Mouse (Mus musculus): ENCODE data around the gene T2.

GRCm38 (mm10) chr17:8369171-8369570 lies 13.4 kb downstream of the T2 start:
- TF ChIP-seq CTCF (IDR thresholded peaks at IDR 0.05; ENCODE audit: extremely low read depth, insufficient read length, insufficient replicate concordance, low read depth, low read length) (no peak), POLR2A (IDR thresholded peaks at IDR 0.05; ENCODE audit: low read depth, low read length) (no peak)
